Mouse (Mus musculus): ENCODE measurements at regions not wholly inside any gene's neighbourhood (a gene's known extent, or its start where the extent isn't known, plus 50 kb on each side); places are given as distances from the start of the nearest gene placed in this dataset.

DNA sequence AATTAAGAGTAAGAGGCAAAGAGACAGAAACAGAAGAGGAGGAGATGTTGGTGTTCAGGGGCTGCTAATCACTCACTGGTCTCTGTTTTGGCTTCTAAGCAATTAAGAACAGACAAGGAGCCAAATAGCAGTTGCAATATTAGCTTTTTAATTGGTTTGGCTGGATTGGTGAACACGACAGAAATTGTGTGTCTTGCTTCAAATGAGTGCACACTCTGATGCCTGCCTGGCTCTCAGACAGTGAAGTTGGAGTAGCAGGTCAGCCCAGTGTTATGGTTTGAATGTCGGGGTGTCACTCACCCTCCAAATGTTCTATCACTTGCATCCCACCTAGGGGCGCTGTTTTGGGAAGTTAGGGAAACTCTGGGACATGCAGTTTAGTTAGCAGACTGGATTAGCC lies 120.3 kb upstream of the Pbx1 start:
- Histone ChIP-seq H3K9ac (ENCODE audit: low read length) (no peak overlapping the region), H3K27ac (replicated peaks in 1 of 2; ENCODE audit: control insufficient read depth in 1 of 2, insufficient read depth in 1 of 2, low read depth in 2 of 2, low read length in 2 of 2) (no peak overlapping the region), H3K4me3 (ENCODE audit: control insufficient read depth in 1 of 2, insufficient read depth in 1 of 2, low read depth in 1 of 2, low read length in 2 of 2) (no peak overlapping the region), H3K9me3 (ENCODE audit: control insufficient read depth, low read length) (no peaks in the 10 kb centered on the region), H3K27me3 (ENCODE audit: control insufficient read depth, insufficient read depth, low read length) (no peaks in the 10 kb centered on the region), H3K4me1 (ENCODE audit: control insufficient read depth in 2 of 2, insufficient read depth in 2 of 2, low read length in 2 of 2) (no peaks in the 10 kb centered on the region), H3K36me3 (ENCODE audit: control insufficient read depth, insufficient read depth, low read length) (no peaks in the 10 kb centered on the region), H3K4me2 (ENCODE audit: low read length) (no peak overlapping the region)
- ATAC-seq (ENCODE audit: insufficient number of reproducible peaks, insufficient read depth, low FRiP score, low read depth) = no peak
- WGBS = 87% methylated on average over 3 of the region's 3 CpGs

DNA sequence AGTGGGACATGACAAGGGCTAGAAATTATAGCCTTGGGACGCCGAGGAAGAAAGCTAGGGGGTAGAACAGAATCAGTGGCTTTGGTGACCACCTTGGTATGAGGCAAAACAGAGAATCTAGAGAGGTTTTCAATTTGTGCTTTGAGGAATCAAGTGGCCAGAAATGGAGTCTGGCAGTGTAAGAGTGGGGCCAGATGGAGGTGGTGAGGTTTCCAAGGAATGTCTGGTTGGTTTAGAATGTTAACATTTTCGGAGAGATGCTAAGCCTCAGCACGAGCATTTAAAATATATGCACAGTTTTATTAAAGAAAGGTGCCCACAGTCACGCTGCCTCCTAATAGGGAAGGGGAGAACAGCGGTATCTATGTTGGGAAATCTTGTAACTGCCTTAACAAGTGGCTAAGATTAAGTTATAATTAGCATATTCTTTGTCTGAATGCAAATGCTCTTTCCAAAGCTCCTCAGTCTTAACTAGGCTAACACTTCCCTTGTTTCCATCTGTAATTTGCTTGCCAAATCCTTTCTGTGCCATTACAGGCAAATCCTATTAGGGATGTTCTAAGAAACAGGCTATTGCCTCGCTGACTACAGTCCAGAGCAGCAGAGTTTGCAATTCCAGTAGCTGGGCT lies 117.9 kb upstream of the Pbx1 start:
- Histone ChIP-seq H3K27me3 (ENCODE audit: control insufficient read depth, insufficient read depth, low read length) (no peaks in the 10 kb centered on the region), H3K4me1 (ENCODE audit: control insufficient read depth in 2 of 2, insufficient read depth in 2 of 2, low read length in 2 of 2) (peaks cover 0 to 5% of the 10 kb centered on the region in 2 experiments; a peak in 1 of 4 replicates), H3K9me3 (ENCODE audit: control insufficient read depth, low read length) (no peaks in the 10 kb centered on the region), H3K4me3 (ENCODE audit: control insufficient read depth in 1 of 2, insufficient read depth in 1 of 2, low read depth in 1 of 2, low read length in 2 of 2) (no peak overlapping the region), H3K36me3 (ENCODE audit: control insufficient read depth, insufficient read depth, low read length) (no peaks in the 10 kb centered on the region), H3K4me2 (ENCODE audit: low read length) (no peak overlapping the region), H3K9ac (ENCODE audit: low read length) (no peak overlapping the region), H3K27ac (replicated peaks in 1 of 2; ENCODE audit: control insufficient read depth in 1 of 2, insufficient read depth in 1 of 2, low read depth in 2 of 2, low read length in 2 of 2) (no peak overlapping the region)
- 65% methylated on average over 7 of the region's 7 CpGs for WGBS
- ATAC-seq (ENCODE audit: insufficient number of reproducible peaks, insufficient read depth, low FRiP score, low read depth) = no peak

DNA sequence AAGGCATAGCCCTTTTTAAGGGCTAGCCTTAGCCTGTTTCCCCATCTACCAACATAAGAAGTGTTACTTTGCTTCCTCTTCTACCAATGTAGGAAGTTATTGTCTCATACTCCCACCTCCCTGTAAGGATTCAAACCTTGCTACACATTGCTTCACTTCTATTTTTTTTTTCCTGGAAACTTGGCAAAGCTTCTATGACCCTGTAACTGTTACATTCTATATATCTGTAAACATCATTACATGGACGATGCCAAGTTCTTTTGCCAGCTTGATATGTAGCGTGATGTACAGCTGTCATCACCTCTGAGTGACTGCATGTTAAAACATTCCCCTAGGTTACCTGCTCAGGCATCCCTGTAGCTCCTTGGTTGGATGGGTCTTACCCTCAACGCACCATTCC lies 114.1 kb upstream of the Pbx1 start:
- H3K9ac ChIP-seq (ENCODE audit: low read length) = no peak overlapping the region
- H3K4me1 ChIP-seq (ENCODE audit: control insufficient read depth in 2 of 2, insufficient read depth in 2 of 2, low read length in 2 of 2) = peaks cover 0 to 5% of the 10 kb centered on the region in 2 experiments; a peak in 1 of 4 replicates
- no peak overlapping the region for H3K4me3 ChIP-seq (ENCODE audit: control insufficient read depth in 1 of 2, insufficient read depth in 1 of 2, low read depth in 1 of 2, low read length in 2 of 2)
- 78% methylated on average over 3 of the region's 3 CpGs for WGBS
- ATAC-seq (ENCODE audit: insufficient number of reproducible peaks, insufficient read depth, low FRiP score, low read depth) = no peak
- no peaks in the 10 kb centered on the region for H3K9me3 ChIP-seq (ENCODE audit: control insufficient read depth, low read length)
- no peak overlapping the region for H3K27ac ChIP-seq (replicated peaks in 1 of 2; ENCODE audit: control insufficient read depth in 1 of 2, insufficient read depth in 1 of 2, low read depth in 2 of 2, low read length in 2 of 2)
- no peak overlapping the region for H3K4me2 ChIP-seq (ENCODE audit: low read length)
- H3K36me3 ChIP-seq (ENCODE audit: control insufficient read depth, insufficient read depth, low read length) = no peaks in the 10 kb centered on the region
- no peaks in the 10 kb centered on the region for H3K27me3 ChIP-seq (ENCODE audit: control insufficient read depth, insufficient read depth, low read length)

DNA sequence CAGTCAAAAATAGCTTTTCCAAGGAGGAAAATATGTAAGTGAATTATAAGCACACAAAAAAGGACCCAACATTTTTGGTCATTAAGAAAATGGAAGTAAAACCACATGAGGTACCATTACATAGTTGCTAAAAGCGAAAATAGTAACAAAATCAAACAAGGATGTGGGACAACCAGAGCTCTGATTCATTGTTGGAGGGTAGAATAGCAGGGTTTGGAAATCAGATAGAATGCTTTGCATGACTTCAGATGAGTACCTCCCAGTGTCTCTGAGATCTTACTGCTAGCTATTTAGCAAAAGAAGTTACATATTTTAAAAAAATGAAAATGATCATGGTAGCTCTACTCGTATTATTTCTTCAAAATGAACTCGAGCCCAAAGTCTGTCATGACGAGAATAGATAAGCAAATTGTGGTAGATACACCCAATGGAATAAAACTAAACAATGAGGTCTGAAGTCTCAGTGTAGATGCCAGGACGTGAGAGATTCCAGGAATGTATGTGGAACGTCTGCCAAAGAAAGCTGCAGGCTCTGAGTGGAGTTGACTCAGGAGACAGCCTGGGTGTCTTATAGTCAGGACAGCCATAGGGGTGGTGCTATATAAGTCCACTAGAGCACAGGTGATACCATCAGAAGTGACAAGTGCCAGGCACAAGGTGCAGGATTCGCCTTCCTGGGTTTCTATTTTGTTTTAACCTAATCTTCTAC lies 113.2 kb upstream of the Pbx1 start:
- no peaks in the 10 kb centered on the region for H3K36me3 ChIP-seq (ENCODE audit: control insufficient read depth, insufficient read depth, low read length)
- peaks cover 0 to 5% of the 10 kb centered on the region in 2 experiments; a peak in 1 of 4 replicates for H3K4me1 ChIP-seq (ENCODE audit: control insufficient read depth in 2 of 2, insufficient read depth in 2 of 2, low read length in 2 of 2)
- no peak overlapping the region for H3K9ac ChIP-seq (ENCODE audit: low read length)
- no peak overlapping the region for H3K27ac ChIP-seq (replicated peaks in 1 of 2; ENCODE audit: control insufficient read depth in 1 of 2, insufficient read depth in 1 of 2, low read depth in 2 of 2, low read length in 2 of 2)
- no peak for ATAC-seq (ENCODE audit: insufficient number of reproducible peaks, insufficient read depth, low FRiP score, low read depth)
- 38% methylated on average over 7 of the region's 7 CpGs for WGBS
- H3K4me3 ChIP-seq (ENCODE audit: control insufficient read depth in 1 of 2, insufficient read depth in 1 of 2, low read depth in 1 of 2, low read length in 2 of 2) = no peak overlapping the region
- H3K4me2 ChIP-seq (ENCODE audit: low read length) = no peak overlapping the region
- H3K9me3 ChIP-seq (ENCODE audit: control insufficient read depth, low read length) = no peaks in the 10 kb centered on the region
- H3K27me3 ChIP-seq (ENCODE audit: control insufficient read depth, insufficient read depth, low read length) = no peaks in the 10 kb centered on the region

DNA sequence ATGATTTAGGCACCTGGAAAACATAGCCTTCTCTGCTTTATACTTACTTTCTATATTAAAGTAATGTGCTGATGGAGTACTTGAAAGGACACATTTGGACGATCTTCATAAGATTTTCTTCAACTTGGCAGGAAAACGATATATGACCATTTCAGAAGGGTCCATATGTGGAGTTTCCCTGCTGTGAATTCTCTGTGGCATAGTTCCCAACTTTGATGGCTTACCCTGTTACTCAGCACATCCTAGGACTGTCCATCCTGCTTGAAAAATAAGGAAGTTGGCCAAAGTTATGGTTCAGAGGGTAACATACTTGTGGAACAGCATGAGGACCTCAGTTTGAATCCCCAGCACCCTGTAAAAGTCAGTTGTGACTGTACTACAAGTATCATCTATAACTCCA lies 109.2 kb upstream of the Pbx1 start:
- no peak overlapping the region for H3K4me2 ChIP-seq (ENCODE audit: low read length)
- 71% methylated on average over 2 of the region's 2 CpGs for WGBS
- no peak overlapping the region for H3K4me3 ChIP-seq (ENCODE audit: control insufficient read depth in 1 of 2, insufficient read depth in 1 of 2, low read depth in 1 of 2, low read length in 2 of 2)
- no peaks in the 10 kb centered on the region for H3K9me3 ChIP-seq (ENCODE audit: control insufficient read depth, low read length)
- H3K36me3 ChIP-seq (ENCODE audit: control insufficient read depth, insufficient read depth, low read length) = no peaks in the 10 kb centered on the region
- H3K4me1 ChIP-seq (ENCODE audit: control insufficient read depth in 2 of 2, insufficient read depth in 2 of 2, low read length in 2 of 2) = peaks cover 0 to 5% of the 10 kb centered on the region in 2 experiments; a peak in 1 of 4 replicates
- H3K9ac ChIP-seq (ENCODE audit: low read length) = no peak overlapping the region
- ATAC-seq (ENCODE audit: insufficient number of reproducible peaks, insufficient read depth, low FRiP score, low read depth) = no peak
- no peak overlapping the region for H3K27ac ChIP-seq (replicated peaks in 1 of 2; ENCODE audit: control insufficient read depth in 1 of 2, insufficient read depth in 1 of 2, low read depth in 2 of 2, low read length in 2 of 2)
- H3K27me3 ChIP-seq (ENCODE audit: control insufficient read depth, insufficient read depth, low read length) = no peaks in the 10 kb centered on the region

DNA sequence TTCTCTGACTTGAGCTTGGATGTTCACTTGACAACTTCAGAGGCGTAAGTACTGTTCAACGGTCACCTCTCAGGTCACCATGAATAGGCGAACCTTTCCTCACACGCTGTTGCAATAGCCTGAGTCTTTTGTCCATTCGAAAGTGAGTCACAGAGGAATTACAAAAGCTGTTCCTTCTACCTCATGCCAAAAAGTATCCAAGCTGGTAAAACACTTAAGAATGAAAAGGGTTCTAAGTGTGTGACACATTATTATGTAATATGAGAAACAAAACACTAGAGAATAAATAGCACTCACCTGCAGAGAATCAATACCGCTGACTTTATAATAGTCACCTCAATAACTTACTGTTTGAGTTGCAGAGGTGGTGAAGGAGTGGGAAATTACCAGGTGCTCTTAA lies 86.0 kb upstream of the Pbx1 start:
- H3K4me1 ChIP-seq (ENCODE audit: control insufficient read depth in 2 of 2, insufficient read depth in 2 of 2, low read length in 2 of 2) = no peaks in the 10 kb centered on the region
- H3K36me3 ChIP-seq (ENCODE audit: control insufficient read depth, insufficient read depth, low read length) = no peaks in the 10 kb centered on the region
- no peak overlapping the region for H3K4me3 ChIP-seq (ENCODE audit: control insufficient read depth in 1 of 2, insufficient read depth in 1 of 2, low read depth in 1 of 2, low read length in 2 of 2)
- no peak for ATAC-seq (ENCODE audit: insufficient number of reproducible peaks, insufficient read depth, low FRiP score, low read depth)
- H3K27me3 ChIP-seq (ENCODE audit: control insufficient read depth, insufficient read depth, low read length) = no peaks in the 10 kb centered on the region
- H3K9ac ChIP-seq (ENCODE audit: low read length) = no peak overlapping the region
- no peak overlapping the region for H3K27ac ChIP-seq (replicated peaks in 1 of 2; ENCODE audit: control insufficient read depth in 1 of 2, insufficient read depth in 1 of 2, low read depth in 2 of 2, low read length in 2 of 2)
- H3K4me2 ChIP-seq (ENCODE audit: low read length) = no peak overlapping the region
- WGBS = 88% methylated on average over 6 of the region's 6 CpGs
- no peaks in the 10 kb centered on the region for H3K9me3 ChIP-seq (ENCODE audit: control insufficient read depth, low read length)

DNA sequence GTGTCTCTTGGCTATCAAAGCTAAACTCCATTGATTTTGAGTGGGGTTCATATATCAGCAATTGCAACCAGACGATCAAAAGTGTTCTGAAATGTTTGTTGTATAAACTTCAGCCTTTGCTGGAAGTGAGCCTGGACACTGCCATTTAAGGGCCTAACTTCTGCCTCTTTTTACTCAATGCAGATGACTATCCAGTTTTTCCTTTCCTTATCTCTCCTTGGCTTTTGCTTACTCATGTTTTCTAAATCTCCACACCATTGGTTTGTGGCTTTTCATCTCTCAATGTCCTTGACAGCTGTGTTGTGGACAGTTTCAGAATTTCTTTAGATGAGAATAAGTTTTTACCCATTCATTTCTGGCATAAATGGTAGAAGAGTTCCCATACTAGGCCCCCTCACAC lies 74.3 kb upstream of the Pbx1 start:
- 68% methylated on average over 1 of the region's 1 CpGs for WGBS
- no peak for ATAC-seq (ENCODE audit: insufficient number of reproducible peaks, insufficient read depth, low FRiP score, low read depth)
- Histone ChIP-seq H3K27ac (replicated peaks in 1 of 2; ENCODE audit: control insufficient read depth in 1 of 2, insufficient read depth in 1 of 2, low read depth in 2 of 2, low read length in 2 of 2) (no peak overlapping the region), H3K9me3 (ENCODE audit: control insufficient read depth, low read length) (no peaks in the 10 kb centered on the region), H3K9ac (ENCODE audit: low read length) (no peak overlapping the region), H3K4me1 (ENCODE audit: control insufficient read depth in 2 of 2, insufficient read depth in 2 of 2, low read length in 2 of 2) (peaks cover 2 to 8% of the 10 kb centered on the region in 2 experiments; a peak in 2 of 4 replicates), H3K36me3 (ENCODE audit: control insufficient read depth, insufficient read depth, low read length) (no peaks in the 10 kb centered on the region), H3K27me3 (ENCODE audit: control insufficient read depth, insufficient read depth, low read length) (no peaks in the 10 kb centered on the region), H3K4me2 (ENCODE audit: low read length) (no peak overlapping the region), H3K4me3 (ENCODE audit: control insufficient read depth in 1 of 2, insufficient read depth in 1 of 2, low read depth in 1 of 2, low read length in 2 of 2) (no peak overlapping the region)
